Comparison of ENCODE assay signal across 44 mouse cellular contexts in the genomic region with DNA sequence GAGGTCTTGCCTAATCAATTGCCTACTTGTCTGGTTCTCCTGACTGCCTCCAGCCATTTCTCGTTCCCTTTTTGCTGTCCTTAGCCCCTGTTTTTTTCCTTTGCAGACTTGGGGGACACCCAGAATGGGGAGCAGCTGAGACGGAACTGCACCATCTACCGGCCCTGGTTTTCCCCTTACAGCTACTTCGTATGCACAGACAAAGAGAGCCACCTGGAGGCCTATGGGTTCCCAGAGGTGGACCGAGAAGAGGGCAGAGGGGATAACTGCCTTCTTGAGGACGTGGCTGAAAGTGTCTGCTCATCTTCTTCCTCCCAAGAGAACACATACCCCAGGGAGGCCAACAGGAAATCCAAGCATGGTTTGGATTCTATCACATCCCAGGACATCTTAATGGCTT. TPM values are rescaled to one million over a fixed set of nuclear protein-coding genes. Genes with fewer than 3 reads are reported as not detected.
"Had no signal": no experiment of that assay in that cellular context is flagged by ENCODE, and none has a peak within 500 bp of the region (broad histone marks: within the 10 kb centered on the region; RNA-seq: fewer than 3 reads in every experiment).

No protein-coding gene starts in this region.

- H3K4me1 ChIP-seq: heart, embryonic 12.5 days; heart, embryonic 13.5 days; heart, embryonic 15.5 days; hindbrain, embryonic 12.5 days; hindbrain, embryonic 13.5 days; hindbrain, embryonic 15.5 days; intestine, embryonic 15.5 days; kidney, embryonic 15.5 days had no signal

- H3K9me3 ChIP-seq: heart, embryonic 10.5 days; heart, embryonic 12.5 days; heart, embryonic 13.5 days; heart, embryonic 15.5 days; hindbrain, embryonic 10.5 days; hindbrain, embryonic 12.5 days; hindbrain, embryonic 13.5 days; hindbrain, embryonic 15.5 days; intestine, embryonic 15.5 days; kidney, embryonic 15.5 days had no signal

- H3K4me2 ChIP-seq: heart, embryonic 11.5 days; heart, embryonic 12.5 days; heart, embryonic 13.5 days; heart, embryonic 15.5 days; hindbrain, embryonic 12.5 days; hindbrain, embryonic 13.5 days; hindbrain, embryonic 14.5 days; hindbrain, embryonic 15.5 days; intestine, embryonic 15.5 days; kidney, embryonic 15.5 days had no signal

- H3K4me3 ChIP-seq: heart, embryonic 10.5 days; heart, embryonic 12.5 days; heart, embryonic 13.5 days; heart, embryonic 15.5 days; hindbrain, embryonic 10.5 days; hindbrain, embryonic 12.5 days; hindbrain, embryonic 13.5 days; hindbrain, embryonic 15.5 days; intestine, embryonic 15.5 days; kidney, embryonic 15.5 days; layer of hippocampus, adult 2 months; left cerebral cortex, adult 2 months had no signal

- H3K27ac ChIP-seq: heart, embryonic 10.5 days; heart, embryonic 13.5 days; heart, embryonic 15.5 days; hindbrain, embryonic 10.5 days; hindbrain, embryonic 12.5 days; hindbrain, embryonic 13.5 days; hindbrain, embryonic 14.5 days; hindbrain, embryonic 15.5 days; hindbrain, postnatal 0 days; intestine, embryonic 15.5 days; kidney, embryonic 15.5 days; kidney, postnatal 0 days; layer of hippocampus, adult 2 months; left cerebral cortex, adult 2 months had no signal

- DNase-seq: heart, postnatal 10 days; heart, postnatal 14 days; heart, postnatal 36 days; heart, postnatal 4 days; kidney, adult 11 months; kidney, adult 2 months; kidney, adult 8-10 months; kidney, adult 9 months; kidney, postnatal 10 days; kidney, postnatal 14 days; kidney, postnatal 25 days; kidney, postnatal 36 days; kidney, postnatal 4 days; layer of hippocampus, adult 9-11 months; layer of hippocampus, postnatal 36 days had no signal

- H3K9ac ChIP-seq: heart, embryonic 12.5 days; heart, embryonic 13.5 days; heart, embryonic 15.5 days; hindbrain, embryonic 12.5 days; hindbrain, embryonic 13.5 days; hindbrain, embryonic 14.5 days; hindbrain, embryonic 15.5 days; intestine, embryonic 15.5 days; kidney, embryonic 15.5 days had no signal

- H3K36me3 ChIP-seq: heart, embryonic 15.5 days; hindbrain, embryonic 10.5 days; hindbrain, embryonic 12.5 days; hindbrain, embryonic 13.5 days; hindbrain, embryonic 15.5 days; intestine, embryonic 15.5 days; kidney, embryonic 15.5 days had no signal

- H3K27me3 ChIP-seq: heart, embryonic 12.5 days; heart, embryonic 13.5 days; heart, embryonic 15.5 days; hindbrain, embryonic 12.5 days; hindbrain, embryonic 13.5 days; hindbrain, embryonic 15.5 days; intestine, embryonic 15.5 days; kidney, embryonic 15.5 days had no signal

RNA-seq across cellular contexts. Expression of a gene that starts 2.8 kb away (rescaled TPM):
- total RNA-seq: heart, postnatal 10 days; heart, postnatal 14 days; heart, postnatal 25 days; heart, postnatal 36 days; heart, postnatal 4 days; hematopoietic stem cell, adult 5-6 weeks; hindbrain, postnatal 0 days; layer of hippocampus, adult 18-20 months; layer of hippocampus, adult 2 months; layer of hippocampus, adult 8-10 months; layer of hippocampus, postnatal 10 days; layer of hippocampus, postnatal 14 days; layer of hippocampus, postnatal 25 days; layer of hippocampus, postnatal 36 days; left cerebral cortex, adult 18-20 months; left cerebral cortex, adult 2 months had no signal
- polyA plus RNA-seq: inflammation-experienced regulatory T-cells, adult 6 months; large intestine, adult 2 months had no signal

RNA-seq across cellular contexts. Expression of a gene that starts 5.3 kb away (rescaled TPM):
- polyA plus RNA-seq: inflammation-experienced regulatory T-cells, adult 6 months had no signal

RNA-seq across cellular contexts. Expression of a gene that starts 34.3 kb away (rescaled TPM):
- total RNA-seq: hindbrain, postnatal 0 days; layer of hippocampus, adult 18-20 months; layer of hippocampus, adult 2 months; layer of hippocampus, postnatal 10 days; layer of hippocampus, postnatal 14 days; layer of hippocampus, postnatal 25 days; layer of hippocampus, postnatal 36 days; left cerebral cortex, adult 2 months had no signal
- polyA plus RNA-seq: heart, embryonic 13.5 days; hindbrain, embryonic 10.5 days; hindbrain, embryonic 11.5 days; hindbrain, embryonic 12.5 days; hindbrain, embryonic 13.5 days; hindbrain, embryonic 14.5 days; hindbrain, embryonic 16.5 days; hindbrain, postnatal 0 days; inflammation-experienced regulatory T-cells, adult 6 months; kidney, embryonic 14.5 days had no signal
